Mouse (Mus musculus): ENCODE data around the gene Pih1d1. TPM values are rescaled to one million over a fixed set of nuclear protein-coding genes. Genes with fewer than 3 reads are reported as not detected.

Pih1d1 gene
- total RNA-seq, 1 experiment = 70.2 TPM

DNA sequence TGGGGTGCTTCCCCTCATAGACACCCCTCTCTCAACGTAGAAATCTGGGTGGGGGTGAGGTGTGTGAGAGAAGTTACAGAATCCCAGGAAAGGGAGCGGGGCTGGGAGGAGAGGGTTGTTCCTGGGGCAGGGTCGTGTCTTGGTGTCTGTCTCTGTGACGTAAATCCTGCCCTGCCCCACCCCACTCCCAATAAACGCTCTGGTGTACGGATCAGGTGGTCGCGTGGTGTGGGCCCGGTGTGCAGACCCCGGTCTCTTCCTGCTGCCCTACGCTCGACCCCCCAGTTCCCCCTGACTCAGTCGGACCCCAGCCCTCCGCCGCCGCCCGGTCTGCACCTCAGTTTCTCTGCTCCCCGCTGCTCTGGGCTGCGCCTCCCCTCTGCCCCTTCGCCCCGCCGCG, 21.8 kb downstream of the Pih1d1 start:
- Histone ChIP-seq H3K27ac (ENCODE audit: insufficient read depth, low read depth, low read length, poor library complexity, severe bottlenecking) (no peak overlapping the region), H3K4me3 (ENCODE audit: insufficient read depth in 1 of 2, low read depth in 1 of 2, low read length in 2 of 2, poor library complexity in 1 of 2, severe bottlenecking in 1 of 2) (peak overlapping the region; percentile 57 to 68), H3K9me3 (ENCODE audit: control insufficient read depth, insufficient read depth, low read depth, low read length) (no peaks in the 10 kb centered on the region), H3K4me1 (ENCODE audit: control insufficient read depth in 2 of 2, insufficient read depth in 2 of 2, low read length in 2 of 2, poor library complexity in 1 of 2) (peaks cover 2 to 28% of the 10 kb centered on the region in 2 experiments; a peak in 3 of 4 replicates), H3K9ac (ENCODE audit: insufficient read depth, low read depth, low read length, poor library complexity, severe bottlenecking) (0 out of 2 replicates have a peak overlapping the region, but pooled peaks have one; percentile 11), H3K36me3 (ENCODE audit: control insufficient read depth, insufficient read depth, low read length, poor library complexity, severe bottlenecking) (no peaks in the 10 kb centered on the region)
- TF ChIP-seq CHD2 (IDR thresholded peaks at IDR 0.05; ENCODE audit: low read depth, low read length) (no peak), ZC3H11A (IDR thresholded peaks at IDR 0.05; ENCODE audit: borderline replicate concordance, low read depth, low read length) (no peak), MAFK (IDR thresholded peaks at IDR 0.05; ENCODE audit: insufficient read depth, low read depth, low read length) (no peak), ZNF384 (IDR thresholded peaks at IDR 0.05; ENCODE audit: low read depth, low read length) (no peak), HCFC1 (IDR thresholded peaks at IDR 0.05; ENCODE audit: borderline replicate concordance, insufficient read depth, low read length) (no peak)
- in situ Hi-C loops (cut with MboI; ENCODE audit: low sequenced_read_pairs in 2 of 2, unreplicated experiment in 2 of 2) = no loop called here
- DNase-seq (ENCODE audit: low read depth, low spot score) = no peak

- H3K27ac ChIP-seq (ENCODE audit: insufficient read depth, low read depth, low read length, poor library complexity, severe bottlenecking) = no peak overlapping the region
- no peak for TF ChIP-seq ZNF384 (IDR thresholded peaks at IDR 0.05; ENCODE audit: low read depth, low read length)
- TF ChIP-seq ZC3H11A (IDR thresholded peaks at IDR 0.05; ENCODE audit: borderline replicate concordance, low read depth, low read length) = no peak
- TF ChIP-seq HCFC1 (IDR thresholded peaks at IDR 0.05; ENCODE audit: borderline replicate concordance, insufficient read depth, low read length) = no peak
- no peak for DNase-seq (ENCODE audit: low read depth, low spot score)
- H3K36me3 ChIP-seq (ENCODE audit: control insufficient read depth, insufficient read depth, low read length, poor library complexity, severe bottlenecking) = no peaks in the 10 kb centered on the region
- in situ Hi-C loops (cut with MboI; ENCODE audit: low sequenced_read_pairs in 2 of 2, unreplicated experiment in 2 of 2) = no loop called here
- H3K9ac ChIP-seq (ENCODE audit: insufficient read depth, low read depth, low read length, poor library complexity, severe bottlenecking) = 0 out of 2 replicates have a peak overlapping the region, but pooled peaks have one; percentile 11
- no peaks in the 10 kb centered on the region for H3K9me3 ChIP-seq (ENCODE audit: control insufficient read depth, insufficient read depth, low read depth, low read length)
- peak overlapping the region; percentile 57 to 68 for H3K4me3 ChIP-seq (ENCODE audit: insufficient read depth in 1 of 2, low read depth in 1 of 2, low read length in 2 of 2, poor library complexity in 1 of 2, severe bottlenecking in 1 of 2)
- H3K4me1 ChIP-seq (ENCODE audit: control insufficient read depth in 2 of 2, insufficient read depth in 2 of 2, low read length in 2 of 2, poor library complexity in 1 of 2) = peaks cover under 1 to 30% of the 10 kb centered on the region in 2 experiments; a peak in 3 of 4 replicates
Observed at GRCm38 (mm10) chr7:45176356-45176755, 22.3 kb downstream of the Pih1d1 start.

- H3K9me3 ChIP-seq (ENCODE audit: control insufficient read depth, insufficient read depth, low read depth, low read length) = no peaks in the 10 kb centered on the region
- DNase-seq (ENCODE audit: low read depth, low spot score) = no peak
- TF ChIP-seq HCFC1 (IDR thresholded peaks at IDR 0.05; ENCODE audit: borderline replicate concordance, insufficient read depth, low read length) (no peak), CHD2 (IDR thresholded peaks at IDR 0.05; ENCODE audit: low read depth, low read length) (no peak), ZC3H11A (IDR thresholded peaks at IDR 0.05; ENCODE audit: borderline replicate concordance, low read depth, low read length) (no peak), ZNF384 (IDR thresholded peaks at IDR 0.05; ENCODE audit: low read depth, low read length) (no peak), MAFK (IDR thresholded peaks at IDR 0.05; ENCODE audit: insufficient read depth, low read depth, low read length) (no peak)
- H3K4me1 ChIP-seq (ENCODE audit: control insufficient read depth in 2 of 2, insufficient read depth in 2 of 2, low read length in 2 of 2, poor library complexity in 1 of 2) = peaks cover 0 to 19% of the 10 kb centered on the region in 2 experiments; a peak in 2 of 4 replicates
- H3K9ac ChIP-seq (ENCODE audit: insufficient read depth, low read depth, low read length, poor library complexity, severe bottlenecking) = no peak overlapping the region
- in situ Hi-C loops (cut with MboI; ENCODE audit: low sequenced_read_pairs in 2 of 2, unreplicated experiment in 2 of 2) = no loop called here
- no peaks in the 10 kb centered on the region for H3K36me3 ChIP-seq (ENCODE audit: control insufficient read depth, insufficient read depth, low read length, poor library complexity, severe bottlenecking)
- no peak overlapping the region for H3K4me3 ChIP-seq (ENCODE audit: insufficient read depth in 1 of 2, low read depth in 1 of 2, low read length in 2 of 2, poor library complexity in 1 of 2, severe bottlenecking in 1 of 2)
- H3K27ac ChIP-seq (ENCODE audit: insufficient read depth, low read depth, low read length, poor library complexity, severe bottlenecking) = no peak overlapping the region
Observed at GRCm38 (mm10) chr7:45178550-45178949, 24.4 kb downstream of the Pih1d1 start.

DNA sequence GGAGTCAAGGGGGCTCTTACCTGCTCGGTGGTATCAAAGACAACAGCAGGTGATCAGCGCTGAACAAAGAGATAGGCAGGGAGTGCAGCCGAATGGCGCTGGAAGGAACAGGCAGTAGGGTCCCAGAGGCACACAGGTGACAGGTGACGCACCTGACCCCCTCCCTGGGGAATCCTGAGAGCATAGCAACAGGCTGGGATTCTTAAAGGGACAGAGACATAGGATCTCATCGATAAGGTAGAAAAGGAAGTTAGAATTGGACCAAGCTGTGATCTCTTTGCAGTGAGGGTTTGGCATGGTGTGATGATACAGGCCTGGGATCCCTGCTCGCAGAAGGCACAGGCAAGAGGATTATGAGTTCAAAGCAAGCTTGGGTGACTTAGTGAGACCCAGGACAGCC, 25.4 kb downstream of the Pih1d1 start, which contains the start of gene Gfy:
Gfy (minus strand) TSS at position 101 of the 400 bp plus-strand sequence.
- no peak for DNase-seq (ENCODE audit: low read depth, low spot score)
- no peak within 1 kb of the TSS for H3K4me3 ChIP-seq (ENCODE audit: insufficient read depth in 1 of 2, low read depth in 1 of 2, low read length in 2 of 2, poor library complexity in 1 of 2, severe bottlenecking in 1 of 2)
- no peak for TF ChIP-seq HCFC1 (IDR thresholded peaks at IDR 0.05; ENCODE audit: borderline replicate concordance, insufficient read depth, low read length)
- no peak for TF ChIP-seq CHD2 (IDR thresholded peaks at IDR 0.05; ENCODE audit: low read depth, low read length)
- no peaks in the 10 kb centered on the region for H3K36me3 ChIP-seq (ENCODE audit: control insufficient read depth, insufficient read depth, low read length, poor library complexity, severe bottlenecking)
- in situ Hi-C loops (cut with MboI; ENCODE audit: low sequenced_read_pairs in 2 of 2, unreplicated experiment in 2 of 2) = no loop called here
- no peak within 1 kb of the TSS for H3K9ac ChIP-seq (ENCODE audit: insufficient read depth, low read depth, low read length, poor library complexity, severe bottlenecking)
- no peaks in the 10 kb centered on the region for H3K9me3 ChIP-seq (ENCODE audit: control insufficient read depth, insufficient read depth, low read depth, low read length)
- H3K4me1 ChIP-seq (ENCODE audit: control insufficient read depth in 2 of 2, insufficient read depth in 2 of 2, low read length in 2 of 2, poor library complexity in 1 of 2) = peaks cover 0 to 18% of the 10 kb centered on the region in 2 experiments; a peak in 2 of 4 replicates
- H3K27ac ChIP-seq (ENCODE audit: insufficient read depth, low read depth, low read length, poor library complexity, severe bottlenecking) = no peak within 1 kb of the TSS
